Mouse (Mus musculus) hematopoietic stem cell, adult 5-6 weeks (primary cell): ENCODE measurements at regions not wholly inside any gene's neighbourhood (a gene's known extent, or its start where the extent isn't known, plus 50 kb on each side); places are given as distances from the start of the nearest gene placed in this dataset.

ENCODE experiments used
- ATAC-seq, 2 experiments: fragments of 125-278 bp in 1 of 2; replicated peaks in 1 of 2; 2 replicates each; pipeline ENCODE4 v1.8.0; 2016 to 2017; ENCODE audit warnings: inconsistent platforms in 2 of 2, mild to moderate bottlenecking in 2 of 2, moderate number of reproducible peaks in 2 of 2, low read depth in 1 of 2, moderate TSS enrichment in 1 of 2; ENCODE audit not compliant: low FRiP score in 2 of 2, poor library complexity in 2 of 2, severe bottlenecking in 2 of 2, insufficient read depth in 1 of 2, low TSS enrichment in 1 of 2

GRCm38 (mm10) chrX:12219474-12219873 lies 59.3 kb upstream of the Bcor start:
- no peak for ATAC-seq

DNA sequence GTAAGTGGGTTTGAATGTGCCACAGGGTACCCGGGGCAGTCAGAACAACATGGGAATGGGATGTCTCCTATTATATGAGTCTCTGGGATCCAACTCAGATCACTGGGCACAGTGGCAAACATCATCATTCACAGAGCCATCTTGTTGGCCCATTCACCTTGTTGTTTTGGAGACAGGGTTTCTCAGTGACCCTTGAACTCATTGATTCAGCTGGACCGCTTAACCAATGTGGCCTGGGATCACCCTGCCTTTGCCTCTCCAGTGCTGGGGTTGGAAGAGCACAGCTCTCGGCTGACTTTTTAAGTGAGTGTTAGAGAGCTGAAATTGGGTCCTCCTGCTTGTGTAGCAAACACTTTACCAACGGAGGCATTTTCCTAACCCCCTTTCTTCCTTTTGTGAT lies 64.2 kb upstream of the Bcor start:
- no peak for ATAC-seq

- ATAC-seq, result no peak
Observed at GRCm38 (mm10) chrX:12225116-12225891, 65.1 kb upstream of the Bcor start.

GRCm38 (mm10) chrX:12225892-12226206 lies 65.7 kb upstream of the Bcor start:
- no peak for ATAC-seq

GRCm38 (mm10) chrX:12240505-12241011 lies 80.4 kb upstream of the Bcor start:
- peak; percentile 45 to 56; a peak in 1 of 4 replicates for ATAC-seq

- ATAC-seq, result no peak
Observed at GRCm38 (mm10) chrX:12241751-12242150, 81.6 kb upstream of the Bcor start.

GRCm38 (mm10) chrX:12249071-12249470 lies 88.9 kb upstream of the Bcor start:
- ATAC-seq, result no peak

DNA sequence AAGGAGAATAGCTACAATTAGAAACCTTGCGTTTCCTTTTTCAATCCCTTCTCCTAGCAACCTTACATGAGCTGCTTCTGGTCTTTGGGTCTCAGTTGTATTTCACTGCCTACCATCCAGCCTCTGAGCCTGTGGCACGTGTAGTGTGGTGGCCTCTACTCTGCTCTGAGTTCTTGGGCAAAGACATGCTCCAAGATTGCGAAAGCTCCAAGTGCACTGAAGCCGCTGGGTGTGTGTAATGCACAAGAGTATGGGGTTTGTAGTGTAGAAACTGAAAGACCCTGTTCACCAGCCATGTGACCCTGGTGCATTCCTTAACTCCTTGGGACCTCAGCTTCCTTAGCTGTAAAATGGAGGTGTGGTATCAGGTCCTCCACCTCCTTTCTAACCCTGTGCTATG lies 89.8 kb upstream of the Bcor start:
- ATAC-seq, result no peak

GRCm38 (mm10) chrX:12251853-12252679 lies 91.9 kb upstream of the Bcor start:
- peak; percentile 82 to 94 for ATAC-seq

DNA sequence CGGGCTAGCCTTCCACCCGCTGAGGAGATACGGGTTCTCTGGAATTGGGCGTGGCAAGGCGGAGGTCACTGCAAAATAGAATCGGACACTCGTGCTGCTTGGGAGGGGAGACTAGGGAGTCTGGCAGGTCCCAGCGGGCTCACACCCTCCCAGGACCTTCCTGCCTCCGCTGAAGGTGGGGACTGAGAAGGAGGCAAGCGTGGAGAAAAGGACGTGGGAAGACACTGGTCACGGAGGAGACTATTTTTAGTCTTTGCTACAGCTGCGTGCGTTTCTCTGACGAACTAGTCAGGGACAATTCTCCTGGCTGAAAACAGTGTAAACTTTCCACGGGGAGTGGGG lies 92.5 kb upstream of the Bcor start:
- 0 out of 4 replicates have a peak, but pooled peaks of 1 of the 2 experiments have one; percentile 15 for ATAC-seq

DNA sequence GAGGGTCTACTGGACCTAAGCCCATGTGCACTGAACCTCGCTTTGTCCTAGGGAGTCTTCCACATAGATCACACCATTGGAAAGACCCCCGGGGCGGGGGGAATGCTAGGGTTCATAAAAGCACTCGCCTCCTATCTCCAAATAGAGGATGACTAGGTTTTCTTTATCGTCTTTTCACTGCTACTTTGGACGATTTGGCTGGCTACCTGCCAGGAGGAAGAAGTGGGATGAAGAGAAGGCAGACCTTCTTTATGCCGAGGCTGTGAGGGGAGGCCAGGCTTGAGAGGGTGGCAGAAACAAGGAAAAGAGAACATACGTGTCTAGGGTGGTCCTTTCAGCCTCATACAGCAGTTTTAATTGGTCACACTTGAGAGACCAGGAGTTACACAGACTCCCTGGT lies 96.6 kb upstream of the Bcor start:
- ATAC-seq, result no peak

DNA sequence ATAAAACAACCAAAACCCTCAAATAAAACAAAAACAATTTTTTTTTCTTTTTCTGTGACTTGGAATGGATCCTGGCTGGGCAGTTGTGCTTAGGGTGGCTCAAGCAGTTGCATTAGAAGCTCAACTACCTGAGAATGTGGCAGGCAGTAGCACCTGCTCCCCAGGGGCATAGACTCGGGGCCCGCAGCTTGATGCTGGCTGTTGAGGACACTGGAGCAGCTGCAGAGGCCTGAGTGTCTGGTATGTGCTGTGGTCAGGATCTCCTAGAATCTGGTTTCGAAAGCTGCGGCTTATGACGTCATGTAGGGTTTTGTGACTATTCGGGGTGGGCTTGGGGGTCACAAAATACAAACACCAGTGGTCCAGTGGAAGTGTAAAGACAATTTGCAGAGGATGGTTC lies 103.7 kb upstream of the Bcor start:
- ATAC-seq, result no peak

DNA sequence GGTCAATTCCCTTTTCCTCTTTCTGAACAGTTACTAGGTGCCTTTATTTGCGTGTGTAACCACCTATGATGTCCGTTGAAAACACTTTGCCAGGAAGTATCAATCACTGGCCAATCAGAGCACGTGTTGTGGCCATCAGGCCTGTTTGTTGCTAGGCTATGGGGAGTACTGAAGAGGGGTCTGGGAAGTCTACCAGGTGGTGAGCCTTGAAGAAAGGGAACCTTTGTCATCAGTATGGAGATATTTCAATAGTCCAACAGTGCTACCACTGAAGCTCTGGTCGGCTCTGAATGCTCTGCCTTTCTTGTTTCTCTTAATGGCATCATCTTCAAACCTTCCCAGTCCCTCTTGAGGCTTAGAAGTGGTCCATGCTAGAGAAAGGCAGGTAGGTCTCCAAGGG lies 124.6 kb upstream of the Bcor start:
- no peak for ATAC-seq

DNA sequence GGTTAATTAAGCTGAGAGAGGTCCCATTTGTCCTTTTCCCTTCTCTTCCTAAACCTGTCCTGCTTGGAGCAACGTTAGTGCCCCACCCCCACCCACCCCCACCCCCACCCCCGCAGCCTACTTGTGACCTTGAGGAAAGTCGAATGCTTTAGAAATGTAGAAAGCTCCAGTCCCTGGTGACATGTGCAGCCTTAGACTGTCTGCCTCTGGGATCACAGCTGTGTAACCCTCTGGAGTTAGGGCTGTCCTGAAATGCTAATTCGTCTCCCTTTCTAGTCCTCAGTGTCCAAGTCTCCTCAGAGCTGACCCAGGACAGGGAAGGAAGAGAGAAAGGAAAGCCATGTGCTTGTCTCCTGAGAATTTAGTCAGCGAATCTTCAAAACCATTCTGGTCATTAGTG lies 125.0 kb upstream of the Bcor start:
- ATAC-seq, result no peak

DNA sequence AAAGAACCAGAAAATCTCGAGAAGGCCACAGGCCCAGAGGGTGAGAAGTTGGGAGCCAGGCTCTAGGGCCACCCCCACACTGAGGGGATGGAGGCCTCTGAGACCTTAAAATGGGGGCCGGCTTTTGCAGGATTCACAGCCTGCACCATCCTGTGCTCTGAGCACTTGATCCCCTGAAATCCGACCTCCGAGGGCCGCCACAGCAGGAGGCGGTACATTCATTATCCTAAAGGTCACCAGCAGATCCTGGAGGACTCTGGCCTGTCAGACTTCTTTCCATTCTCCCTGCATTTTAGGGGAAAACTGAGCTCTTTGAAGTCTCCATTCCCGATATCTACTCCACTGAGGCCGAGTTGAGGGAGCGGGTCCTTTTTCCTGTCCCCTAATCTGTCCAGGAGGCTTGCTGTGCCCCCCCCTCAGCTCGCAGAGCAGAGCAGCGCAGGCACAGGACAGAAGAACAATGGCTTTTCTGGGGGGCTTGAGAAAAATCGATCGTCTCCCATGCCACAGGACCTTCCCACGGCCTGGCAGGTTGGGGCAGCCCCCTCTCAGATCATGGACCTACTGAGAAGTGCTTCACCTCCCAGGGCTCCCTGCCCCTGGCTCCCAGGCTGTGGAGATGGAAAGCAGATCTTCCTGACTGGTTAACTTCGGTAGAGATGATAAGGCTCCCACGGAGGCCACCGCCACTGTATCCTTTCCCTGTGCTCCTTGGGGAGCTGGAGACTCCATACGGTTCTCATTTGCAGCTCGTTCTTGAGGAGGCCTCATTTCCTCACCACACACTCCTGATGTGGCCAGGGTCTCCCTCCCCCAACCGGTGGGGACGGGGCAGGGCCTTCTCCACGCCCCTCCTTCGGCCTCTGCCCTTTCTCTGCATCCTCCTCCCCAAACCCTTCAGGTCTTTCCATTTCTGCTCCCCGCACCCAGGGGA lies 126.1 kb upstream of the Bcor start:
- no peak for ATAC-seq

DNA sequence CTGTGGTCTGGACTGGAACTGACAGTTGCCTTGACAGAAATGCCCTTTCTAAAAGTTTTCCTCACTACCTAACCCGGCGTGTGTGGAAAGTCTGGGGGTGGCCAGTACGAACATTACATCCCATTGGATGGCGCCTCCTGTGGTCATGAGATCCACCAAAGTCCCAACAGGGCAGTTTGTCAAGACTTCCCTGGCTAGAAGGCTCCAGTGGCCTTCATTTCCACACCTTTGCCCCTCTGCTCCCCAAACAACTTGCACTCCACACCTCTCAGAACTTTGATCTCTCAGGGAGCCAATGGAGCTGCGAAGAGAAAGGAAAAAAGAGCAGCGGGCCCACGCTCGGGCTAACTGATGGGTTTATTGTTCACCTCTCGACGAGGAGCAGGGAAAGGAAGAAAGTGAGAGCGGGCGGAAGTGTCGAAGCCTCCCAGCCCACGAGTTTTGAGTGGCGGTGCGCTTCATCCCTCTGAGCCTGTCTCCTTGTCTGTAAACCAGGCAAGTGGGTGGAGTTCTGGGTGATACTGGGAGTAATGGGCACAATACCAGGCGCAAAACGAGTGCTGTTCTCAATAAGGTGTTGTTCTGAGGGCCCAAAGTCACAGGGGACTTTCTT lies 126.9 kb upstream of the Bcor start:
- no peak for ATAC-seq
